Mouse (Mus musculus): Measurements from ENCODE around the gene Ush2a. TPM values are rescaled to one million over a fixed set of nuclear protein-coding genes. Genes with fewer than 3 reads are reported as not detected.

The Ush2a gene
- total and polyA plus RNA-seq, 2 experiments, result under 0.01 TPM

- no peaks in the 10 kb centered on the region for H3K36me3 ChIP-seq (ENCODE audit: control insufficient read depth, insufficient read depth, low read length)
- no peak overlapping the region for H3K4me3 ChIP-seq (ENCODE audit: insufficient read depth, low read depth, low read length)
- H3K27me3 ChIP-seq (ENCODE audit: control insufficient read depth, insufficient read depth, low read length), result no peaks in the 10 kb centered on the region
- no peak for DNase-seq (ENCODE audit: extremely low read depth, low read depth, low spot score)
- 0 out of 2 replicates have a peak, but pooled peaks cover 4% of the 10 kb centered on the region for H3K4me1 ChIP-seq (ENCODE audit: control insufficient read depth, insufficient read depth, low read length)
- H3K27ac ChIP-seq (replicated peaks; ENCODE audit: insufficient read depth, low read depth, low read length), result no peak overlapping the region
- H3K79me2 ChIP-seq (ENCODE audit: control insufficient read depth, insufficient read depth, low read length), result no peaks in the 10 kb centered on the region
- WGBS, result 75% methylated on average over 8 of the region's 8 CpGs
- H3K9ac ChIP-seq (ENCODE audit: low read depth, low read length), result no peak overlapping the region
- TF ChIP-seq CTCF (IDR thresholded peaks at IDR 0.05; ENCODE audit: low read depth, low read length) (no peak), POLR2A (IDR thresholded peaks at IDR 0.05; ENCODE audit: extremely low read depth, insufficient read depth, low read length) (no peak)
These were observed 416.4 kb downstream of the Ush2a start for GRCm38 (mm10) chr1:188678189-188678588.

DNA sequence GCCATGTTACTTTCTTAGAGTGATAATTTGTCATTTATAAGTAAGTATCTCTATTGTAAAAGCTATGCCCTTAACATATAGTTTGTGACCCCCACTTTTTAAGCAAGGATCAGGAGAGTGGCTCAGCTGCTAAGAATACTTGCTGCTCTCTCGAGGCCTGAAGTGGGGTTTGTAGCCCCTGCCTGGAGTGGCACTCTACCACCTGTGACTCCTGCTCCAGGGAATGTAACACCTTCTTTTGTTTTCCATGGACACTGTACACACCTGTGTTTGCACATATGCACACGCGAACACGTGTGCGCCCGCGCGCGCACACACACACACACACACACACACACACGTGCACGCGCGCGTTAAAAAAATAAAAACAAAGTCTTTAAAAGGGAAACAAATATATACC, 424.5 kb downstream of the Ush2a start:
- DNase-seq (ENCODE audit: extremely low read depth, low read depth, low spot score), result no peak
- TF ChIP-seq POLR2A (IDR thresholded peaks at IDR 0.05; ENCODE audit: extremely low read depth, insufficient read depth, low read length) (no peak), CTCF (IDR thresholded peaks at IDR 0.05; ENCODE audit: low read depth, low read length) (no peak)
- Histone ChIP-seq H3K79me2 (ENCODE audit: control insufficient read depth, insufficient read depth, low read length) (no peaks in the 10 kb centered on the region), H3K27ac (replicated peaks; ENCODE audit: insufficient read depth, low read depth, low read length) (no peak overlapping the region), H3K4me3 (ENCODE audit: insufficient read depth, low read depth, low read length) (no peak overlapping the region), H3K36me3 (ENCODE audit: control insufficient read depth, insufficient read depth, low read length) (no peaks in the 10 kb centered on the region), H3K9ac (ENCODE audit: low read depth, low read length) (no peak overlapping the region), H3K27me3 (ENCODE audit: control insufficient read depth, insufficient read depth, low read length) (no peaks in the 10 kb centered on the region), H3K4me1 (ENCODE audit: control insufficient read depth, insufficient read depth, low read length) (no peaks in the 10 kb centered on the region)
- WGBS, result 98% methylated on average over 14 of the region's 14 CpGs

- Histone ChIP-seq H3K4me3 (ENCODE audit: insufficient read depth, low read depth, low read length) (no peak overlapping the region), H3K27me3 (ENCODE audit: control insufficient read depth, insufficient read depth, low read length) (no peaks in the 10 kb centered on the region), H3K9ac (ENCODE audit: low read depth, low read length) (no peak overlapping the region), H3K79me2 (ENCODE audit: control insufficient read depth, insufficient read depth, low read length) (no peaks in the 10 kb centered on the region), H3K4me1 (ENCODE audit: control insufficient read depth, insufficient read depth, low read length) (no peaks in the 10 kb centered on the region), H3K36me3 (ENCODE audit: control insufficient read depth, insufficient read depth, low read length) (no peaks in the 10 kb centered on the region), H3K27ac (replicated peaks; ENCODE audit: insufficient read depth, low read depth, low read length) (no peak overlapping the region)
- DNase-seq (ENCODE audit: extremely low read depth, low read depth, low spot score), result no peak
- TF ChIP-seq CTCF (IDR thresholded peaks at IDR 0.05; ENCODE audit: low read depth, low read length) (no peak), POLR2A (IDR thresholded peaks at IDR 0.05; ENCODE audit: extremely low read depth, insufficient read depth, low read length) (no peak)
- WGBS, result 82% methylated on average over 2 of the region's 2 CpGs
These were observed 434.5 kb downstream of the Ush2a start for GRCm38 (mm10) chr1:188696295-188696694.

DNA sequence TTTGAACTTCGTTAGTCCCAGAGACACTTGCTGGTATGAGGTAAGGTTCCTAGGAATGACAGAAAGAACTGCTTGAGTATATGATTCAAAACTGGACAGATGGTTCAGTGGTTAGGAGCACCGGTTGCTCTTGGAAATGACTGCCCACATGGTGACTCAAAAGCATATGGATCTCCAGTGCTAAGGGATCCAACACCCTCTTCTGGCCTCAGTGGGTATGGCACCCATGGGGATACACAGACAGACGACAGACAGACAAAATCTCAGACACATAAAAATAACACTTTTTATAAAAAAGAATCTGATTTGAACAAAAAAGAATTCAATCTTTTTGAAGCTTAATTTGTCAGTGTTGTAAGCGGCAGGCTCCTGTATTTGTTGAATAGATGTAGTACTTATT, 446.4 kb downstream of the Ush2a start:
- no peak for TF ChIP-seq POLR2A (IDR thresholded peaks at IDR 0.05; ENCODE audit: extremely low read depth, insufficient read depth, low read length)
- peak; percentile 21; the same call in 1 of the 2 replicates for TF ChIP-seq CTCF (IDR thresholded peaks at IDR 0.05; ENCODE audit: low read depth, low read length)
- Histone ChIP-seq H3K4me1 (ENCODE audit: control insufficient read depth, insufficient read depth, low read length) (no peaks in the 10 kb centered on the region), H3K27me3 (ENCODE audit: control insufficient read depth, insufficient read depth, low read length) (no peaks in the 10 kb centered on the region), H3K36me3 (ENCODE audit: control insufficient read depth, insufficient read depth, low read length) (no peaks in the 10 kb centered on the region), H3K4me3 (ENCODE audit: insufficient read depth, low read depth, low read length) (no peak overlapping the region), H3K79me2 (ENCODE audit: control insufficient read depth, insufficient read depth, low read length) (no peaks in the 10 kb centered on the region), H3K27ac (replicated peaks; ENCODE audit: insufficient read depth, low read depth, low read length) (no peak overlapping the region), H3K9ac (ENCODE audit: low read depth, low read length) (no peak overlapping the region)
- DNase-seq (ENCODE audit: extremely low read depth, low read depth, low spot score), result no peak
- 89% methylated on average over 4 of the region's 4 CpGs for WGBS

DNA sequence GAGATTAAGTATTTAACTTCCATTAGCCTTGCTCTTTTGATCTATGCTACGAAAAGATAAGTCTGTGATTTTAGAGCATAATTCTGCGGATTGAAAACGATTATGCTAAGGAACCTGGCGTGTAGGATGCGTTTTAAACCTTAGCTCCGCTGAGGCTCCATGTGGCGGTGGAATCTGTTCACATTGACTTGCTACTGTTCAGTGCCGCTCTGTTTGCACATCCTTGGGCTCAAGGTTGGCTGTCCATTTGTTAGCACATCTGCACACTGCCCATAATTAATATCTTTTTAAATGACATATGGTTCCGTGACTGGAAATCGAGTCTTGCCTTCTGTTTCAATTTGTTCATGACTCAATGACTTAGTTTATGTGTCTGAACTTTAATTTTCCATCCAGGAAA, 446.9 kb downstream of the Ush2a start:
- WGBS, result 92% methylated on average over 10 of the region's 10 CpGs
- H3K4me3 ChIP-seq (ENCODE audit: insufficient read depth, low read depth, low read length), result no peak overlapping the region

DNA sequence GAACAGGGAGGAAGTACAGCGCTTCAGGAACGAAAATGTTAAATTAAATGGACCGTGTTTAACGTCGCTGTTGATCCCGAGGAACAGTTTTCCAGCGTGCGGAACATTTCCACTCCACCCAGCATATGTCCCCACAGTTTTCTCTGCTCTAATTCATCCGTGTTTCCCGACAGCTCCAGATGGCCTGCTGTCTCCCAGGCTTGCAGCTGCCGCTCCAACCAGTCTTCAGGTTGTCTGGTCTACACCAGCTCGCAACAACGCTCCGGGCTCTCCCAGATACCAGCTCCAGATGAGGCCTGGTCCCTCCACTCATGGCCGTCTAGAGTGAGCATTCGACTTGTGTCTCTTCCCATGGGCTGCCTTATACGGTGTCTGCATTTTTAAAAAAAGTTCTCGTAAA, 452.3 kb downstream of the Ush2a start:
- Histone ChIP-seq H3K27ac (replicated peaks; ENCODE audit: insufficient read depth, low read depth, low read length) (no peak overlapping the region), H3K36me3 (ENCODE audit: control insufficient read depth, insufficient read depth, low read length) (no peaks in the 10 kb centered on the region), H3K4me1 (ENCODE audit: control insufficient read depth, insufficient read depth, low read length) (peaks cover 3% of the 10 kb centered on the region; the same call in 1 of the 2 replicates), H3K27me3 (ENCODE audit: control insufficient read depth, insufficient read depth, low read length) (no peaks in the 10 kb centered on the region), H3K4me3 (ENCODE audit: insufficient read depth, low read depth, low read length) (no peak overlapping the region), H3K79me2 (ENCODE audit: control insufficient read depth, insufficient read depth, low read length) (no peaks in the 10 kb centered on the region), H3K9ac (ENCODE audit: low read depth, low read length) (no peak overlapping the region)
- WGBS, result 94% methylated on average over 18 of the region's 18 CpGs
- no peak for DNase-seq (ENCODE audit: extremely low read depth, low read depth, low spot score)
- TF ChIP-seq CTCF (IDR thresholded peaks at IDR 0.05; ENCODE audit: low read depth, low read length) (no peak), POLR2A (IDR thresholded peaks at IDR 0.05; ENCODE audit: extremely low read depth, insufficient read depth, low read length) (no peak)

More for the DNA sequence above, 446.9 kb downstream of the Ush2a start:
- Histone ChIP-seq H3K79me2 (ENCODE audit: control insufficient read depth, insufficient read depth, low read length) (no peaks in the 10 kb centered on the region), H3K4me1 (ENCODE audit: control insufficient read depth, insufficient read depth, low read length) (no peaks in the 10 kb centered on the region), H3K27ac (replicated peaks; ENCODE audit: insufficient read depth, low read depth, low read length) (no peak overlapping the region), H3K27me3 (ENCODE audit: control insufficient read depth, insufficient read depth, low read length) (no peaks in the 10 kb centered on the region), H3K36me3 (ENCODE audit: control insufficient read depth, insufficient read depth, low read length) (no peaks in the 10 kb centered on the region), H3K9ac (ENCODE audit: low read depth, low read length) (no peak overlapping the region)
- no peak for DNase-seq (ENCODE audit: extremely low read depth, low read depth, low spot score)
- TF ChIP-seq POLR2A (IDR thresholded peaks at IDR 0.05; ENCODE audit: extremely low read depth, insufficient read depth, low read length), result no peak
- TF ChIP-seq CTCF (IDR thresholded peaks at IDR 0.05; ENCODE audit: low read depth, low read length), result no peak
